Mouse (Mus musculus) B cell, adult 2 months (primary cell): ENCODE results near the gene Gal3st2.
"Not testable (repeated sequence)": the region's sequence is repeated elsewhere in the genome, so short reads cannot be mapped to it uniquely, and the experiment has no call there.

Experiments used
- DNase-seq, 2 experiments: peaks; one replicate each; pipeline ENCODE4 v3.0.0; 2022

The Gal3st2 gene

GRCm38 (mm10) chr1:93874405-93874804 is 13.3 kb downstream of the Gal3st2 start:
- not testable (repeated sequence) for DNase-seq

GRCm38 (mm10) chr1:93881778-93882177 is 20.7 kb downstream of the Gal3st2 start:
- DNase-seq: not testable (repeated sequence)

- not testable (repeated sequence) for DNase-seq
Measured at GRCm38 (mm10) chr1:93890936-93891335, 29.8 kb downstream of the Gal3st2 start.

- DNase-seq: not testable (repeated sequence)
Measured at GRCm38 (mm10) chr1:93897395-93897794, 36.3 kb downstream of the Gal3st2 start.

GRCm38 (mm10) chr1:93901291-93901690 is 40.2 kb downstream of the Gal3st2 start:
- DNase-seq: not testable (repeated sequence)

- not testable (repeated sequence) for DNase-seq
Measured at GRCm38 (mm10) chr1:93906690-93907089, 45.6 kb downstream of the Gal3st2 start.

GRCm38 (mm10) chr1:93908977-93909586 is 48.0 kb downstream of the Gal3st2 start:
- DNase-seq: not testable (repeated sequence)

GRCm38 (mm10) chr1:93911877-93912276 is 50.8 kb downstream of the Gal3st2 start:
- not testable (repeated sequence) for DNase-seq

GRCm38 (mm10) chr1:93917160-93917559 is 56.1 kb downstream of the Gal3st2 start:
- DNase-seq: not testable (repeated sequence)

GRCm38 (mm10) chr1:93918011-93918410 is 56.9 kb downstream of the Gal3st2 start, which contains the start of gene Gal3st2b:
Gene Gal3st2b (plus strand): TSS chr1:93918311.
- DNase-seq: not testable (repeated sequence)

GRCm38 (mm10) chr1:93918775-93919174 is 57.7 kb downstream of the Gal3st2 start:
- DNase-seq: not testable (repeated sequence)

GRCm38 (mm10) chr1:93919321-93919720 is 58.2 kb downstream of the Gal3st2 start:
- DNase-seq: not testable (repeated sequence)

GRCm38 (mm10) chr1:93922609-93923008 is 61.5 kb downstream of the Gal3st2 start:
- not testable (repeated sequence) for DNase-seq

GRCm38 (mm10) chr1:93923098-93923497 is 62.0 kb downstream of the Gal3st2 start:
- not testable (repeated sequence) for DNase-seq
